Mouse (Mus musculus) liver, adult 2 months (tissue): ENCODE data around the gene Tbc1d7. TPM values are rescaled to one million over a fixed set of nuclear protein-coding genes. Genes with fewer than 3 reads are reported as not detected.

ENCODE experiments used
- DNase-seq: peaks from one replicate; pipeline ENCODE4 v3.0.0-alpha.2; 2011; ENCODE audit warnings: low read depth, low spot score; ENCODE audit errors: extremely low read depth
- H3K27ac ChIP-seq: fragments of 200-500 bp; replicated peaks from 2 replicates; pipeline ENCODE4 v1.5.1; 2012; ENCODE audit warnings: low read depth, mild to moderate bottlenecking, control low read depth, inconsistent platforms, low read length; ENCODE audit not compliant: insufficient read depth
- H3K27me3 ChIP-seq: fragments of 200-500 bp; 2 replicates; pipeline ENCODE4 v1.6.1; 2012; ENCODE audit warnings: mild to moderate bottlenecking, moderate library complexity, low read length, inconsistent platforms; ENCODE audit not compliant: control insufficient read depth, insufficient read depth
- H3K36me3 ChIP-seq: fragments of 200-500 bp; 2 replicates; pipeline ENCODE4 v1.6.1; 2012; ENCODE audit warnings: low read length, inconsistent platforms; ENCODE audit not compliant: control insufficient read depth, insufficient read depth
- H3K4me1 ChIP-seq: fragments of 200-500 bp; 2 replicates; pipeline ENCODE4 v1.6.1; 2011; ENCODE audit warnings: low read length; ENCODE audit not compliant: control insufficient read depth, insufficient read depth
- H3K4me3 ChIP-seq: fragments of 200-500 bp; 2 replicates; pipeline ENCODE4 v1.5.1; 2011; ENCODE audit warnings: low read depth, mild to moderate bottlenecking, control low read depth, low read length, moderate library complexity; ENCODE audit not compliant: insufficient read depth
- H3K79me2 ChIP-seq: fragments of 200-500 bp; 2 replicates; pipeline ENCODE4 v1.6.1; 2012; ENCODE audit warnings: inconsistent platforms, mild to moderate bottlenecking, low read length, moderate library complexity; ENCODE audit not compliant: control insufficient read depth, insufficient read depth
- H3K9ac ChIP-seq: fragments of 200-500 bp; 2 replicates; pipeline ENCODE4 v1.6.1; 2012; ENCODE audit warnings: low read depth, mild to moderate bottlenecking, control low read depth, inconsistent platforms, low read length
- CTCF ChIP-seq: fragments of 200-500 bp; IDR thresholded peaks from 2 replicates; pipeline ENCODE4 v1.5.1; 2011; ENCODE audit warnings: low read depth, low read length, control low read depth
- POLR2A ChIP-seq: fragments of 200-500 bp; IDR thresholded peaks from 2 replicates; pipeline ENCODE4 v1.6.1; 2011; ENCODE audit warnings: low read length, control low read depth; ENCODE audit not compliant: insufficient read depth; ENCODE audit errors: extremely low read depth
- WGBS: fragments of 180-500 bp; shearing (Covaris S2); methylation state at CpG from one replicate; pipeline ENCODE4 v1.1.7; 2018; 5-methylcytosine and 5-hydroxymethylcytosine counted together
- polyA plus RNA-seq: library from polyadenylated mRNA; depleted of rRNA; stranded (reverse); fragments of >200 nt; gene quantifications from 2 replicates; pipeline ENCODE4 v1.2.3, GENCODE M21; 2012
- total RNA-seq: library from RNA; depleted of rRNA; stranded (reverse); fragments of >200 nt; gene quantifications from 2 replicates; pipeline ENCODE4 v1.2.3, GENCODE M21; 2014

The Tbc1d7 gene
- total and polyA plus RNA-seq, 2 experiments = 7.2 to 14.9 TPM

DNA sequence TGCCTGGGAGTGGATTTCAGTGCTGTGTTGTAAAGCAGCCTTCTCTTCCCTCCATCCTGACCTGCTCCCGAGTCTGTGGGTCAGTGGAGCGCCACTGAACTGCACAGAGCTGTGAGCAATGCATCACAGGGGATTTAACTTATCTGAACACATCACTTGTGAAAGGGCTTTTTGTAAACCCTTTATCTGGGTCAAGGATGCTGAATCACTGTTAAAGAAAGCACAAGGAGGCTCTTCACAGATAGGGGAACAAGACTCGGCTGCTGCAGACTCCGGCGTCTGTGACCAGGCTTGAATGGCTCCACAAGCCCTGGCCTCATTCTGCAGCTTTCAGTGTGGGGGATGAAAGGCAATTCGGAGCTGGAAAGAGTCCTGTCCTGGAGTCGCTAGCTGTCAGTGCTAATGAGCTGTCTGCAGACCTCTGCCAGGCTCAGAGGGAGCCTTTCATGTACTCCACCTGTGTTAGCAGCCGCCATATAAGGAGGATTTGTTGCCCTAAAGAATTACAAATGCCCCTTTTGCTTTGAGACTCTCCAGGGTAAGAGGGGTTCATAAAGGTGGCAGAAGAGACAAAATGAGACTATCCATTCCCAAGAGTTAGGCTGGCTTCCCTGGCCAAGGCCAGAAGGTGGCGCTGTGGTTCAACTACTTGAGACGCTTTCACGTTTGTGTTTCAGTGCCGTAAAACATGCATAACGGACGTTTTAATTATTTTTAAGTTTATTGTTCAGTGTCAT is 11.3 kb upstream of the Tbc1d7 start:
- 28% methylated on average over 14 of the region's 14 CpGs for WGBS
- DNase-seq = peak; percentile 56
- Histone ChIP-seq H3K79me2 (no peaks in the 10 kb centered on the region), H3K4me1 (0 out of 2 replicates have a peak, but pooled peaks cover 2% of the 10 kb centered on the region), H3K27ac (no peak overlapping the region), H3K4me3 (no peak overlapping the region), H3K27me3 (no peaks in the 10 kb centered on the region), H3K9ac (no peak overlapping the region), H3K36me3 (no peaks in the 10 kb centered on the region)
- TF ChIP-seq POLR2A = no peak
- TF ChIP-seq CTCF = peak; percentile 88

DNA sequence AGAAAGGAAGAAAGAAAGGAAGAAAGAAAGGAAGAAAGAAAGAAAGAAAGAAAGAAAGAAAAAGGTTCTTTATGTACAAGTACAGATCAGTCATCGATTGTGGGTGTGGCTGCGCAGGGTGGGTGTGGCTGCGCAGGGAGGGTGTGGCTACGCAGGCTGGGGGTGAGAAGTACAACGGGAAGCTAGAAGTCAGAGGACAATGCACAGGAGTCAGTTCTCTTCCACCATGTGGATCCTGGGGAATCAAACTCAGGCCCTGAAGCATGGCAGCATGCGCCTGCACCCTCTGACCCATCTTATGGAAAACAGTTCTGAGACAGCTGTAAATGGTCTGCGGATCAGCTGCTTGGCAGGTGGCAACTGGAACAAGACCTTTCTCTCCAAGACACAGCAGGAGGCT is 9.8 kb upstream of the Tbc1d7 start:
- no peaks in the 10 kb centered on the region for H3K36me3 ChIP-seq
- 63% methylated on average over 7 of the region's 7 CpGs for WGBS
- TF ChIP-seq POLR2A (no peak), CTCF (no peak)
- no peaks in the 10 kb centered on the region for H3K79me2 ChIP-seq
- 0 out of 2 replicates have a peak, but pooled peaks cover 2% of the 10 kb centered on the region for H3K4me1 ChIP-seq
- DNase-seq = no peak
- H3K4me3 ChIP-seq = no peak overlapping the region
- no peak overlapping the region for H3K9ac ChIP-seq
- no peaks in the 10 kb centered on the region for H3K27me3 ChIP-seq
- H3K27ac ChIP-seq = no peak overlapping the region

DNA sequence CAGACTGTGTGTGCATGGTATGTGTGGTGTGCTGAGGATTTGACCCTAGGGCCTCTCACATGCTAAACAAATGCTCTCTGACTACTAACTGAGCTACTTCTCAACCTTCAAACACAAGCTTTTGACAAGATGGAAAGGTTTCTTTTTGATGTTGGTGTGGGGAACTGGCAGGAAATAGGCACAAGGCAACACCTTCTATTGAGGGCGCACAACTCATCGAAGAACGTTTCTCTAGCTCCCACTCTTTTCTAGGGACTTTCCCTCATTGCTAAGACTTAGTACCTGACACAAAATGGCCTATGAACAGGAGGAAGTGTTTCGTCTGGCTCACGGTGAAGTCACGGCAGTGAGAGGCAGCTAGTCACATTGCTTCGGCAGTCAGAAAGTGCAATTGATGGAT is 6.0 kb upstream of the Tbc1d7 start:
- 86% methylated on average over 7 of the region's 7 CpGs for WGBS
- no peak overlapping the region for H3K9ac ChIP-seq
- no peak overlapping the region for H3K4me3 ChIP-seq
- no peaks in the 10 kb centered on the region for H3K27me3 ChIP-seq
- TF ChIP-seq POLR2A = no peak
- no peak for TF ChIP-seq CTCF
- H3K27ac ChIP-seq = no peak overlapping the region
- H3K4me1 ChIP-seq = peaks cover 2% of the 10 kb centered on the region
- H3K36me3 ChIP-seq = no peaks in the 10 kb centered on the region
- no peaks in the 10 kb centered on the region for H3K79me2 ChIP-seq
- no peak for DNase-seq

DNA sequence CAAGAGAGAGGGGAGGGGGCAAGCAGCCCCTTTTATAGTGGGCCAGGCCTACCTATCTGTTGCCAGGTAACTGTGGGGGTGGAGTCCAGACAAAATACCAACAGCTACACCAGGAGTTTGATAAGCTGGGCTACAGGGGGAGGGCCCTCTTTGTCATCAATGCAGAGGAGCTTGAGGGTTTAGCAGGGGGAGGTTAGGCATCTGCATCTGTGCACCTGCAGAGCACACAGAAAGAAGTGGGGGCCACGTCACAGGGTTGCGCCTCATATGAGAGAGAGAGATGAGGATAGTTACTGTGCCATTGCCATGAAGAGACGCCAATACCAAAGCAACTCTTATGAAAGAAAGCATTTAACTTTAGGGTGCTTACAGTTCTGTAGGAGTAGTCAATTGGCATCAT is 5.4 kb upstream of the Tbc1d7 start:
- DNase-seq = no peak
- WGBS = 93% methylated on average over 3 of the region's 3 CpGs
- no peak overlapping the region for H3K27ac ChIP-seq
- peaks cover 6% of the 10 kb centered on the region for H3K4me1 ChIP-seq
- no peak overlapping the region for H3K9ac ChIP-seq
- TF ChIP-seq CTCF (no peak), POLR2A (no peak)
- H3K27me3 ChIP-seq = no peaks in the 10 kb centered on the region
- H3K4me3 ChIP-seq = no peak overlapping the region
- H3K79me2 ChIP-seq = no peaks in the 10 kb centered on the region
- H3K36me3 ChIP-seq = no peaks in the 10 kb centered on the region

DNA sequence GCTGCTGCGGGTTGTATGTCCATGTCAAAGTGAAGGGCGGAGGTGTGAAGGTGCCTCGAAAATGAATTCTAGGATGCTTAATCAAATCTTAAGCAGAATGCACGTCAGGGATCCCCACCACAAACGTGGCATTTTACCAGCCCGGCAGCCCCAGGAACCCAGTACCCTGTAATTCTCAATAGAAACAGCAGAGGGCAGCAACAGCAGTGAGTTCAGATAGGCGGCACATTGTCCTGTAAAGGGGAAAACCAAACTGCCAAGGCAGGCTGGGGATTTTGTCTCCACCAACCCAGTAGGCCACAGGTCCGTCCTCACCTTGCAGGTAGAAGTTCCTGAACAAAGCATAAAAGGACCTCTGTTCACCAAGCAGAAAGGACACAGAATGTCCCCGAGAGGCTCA is 2.0 kb upstream of the Tbc1d7 start:
- Histone ChIP-seq H3K27me3 (no peaks in the 10 kb centered on the region), H3K27ac (no peak overlapping the region), H3K4me3 (no peak overlapping the region), H3K9ac (no peak overlapping the region), H3K79me2 (no peaks in the 10 kb centered on the region), H3K36me3 (no peaks in the 10 kb centered on the region), H3K4me1 (peaks cover 6% of the 10 kb centered on the region)
- peak; percentile 36 for DNase-seq
- 20% methylated on average over 9 of the region's 9 CpGs for WGBS
- TF ChIP-seq POLR2A (no peak), CTCF (peak; percentile 71)

DNA sequence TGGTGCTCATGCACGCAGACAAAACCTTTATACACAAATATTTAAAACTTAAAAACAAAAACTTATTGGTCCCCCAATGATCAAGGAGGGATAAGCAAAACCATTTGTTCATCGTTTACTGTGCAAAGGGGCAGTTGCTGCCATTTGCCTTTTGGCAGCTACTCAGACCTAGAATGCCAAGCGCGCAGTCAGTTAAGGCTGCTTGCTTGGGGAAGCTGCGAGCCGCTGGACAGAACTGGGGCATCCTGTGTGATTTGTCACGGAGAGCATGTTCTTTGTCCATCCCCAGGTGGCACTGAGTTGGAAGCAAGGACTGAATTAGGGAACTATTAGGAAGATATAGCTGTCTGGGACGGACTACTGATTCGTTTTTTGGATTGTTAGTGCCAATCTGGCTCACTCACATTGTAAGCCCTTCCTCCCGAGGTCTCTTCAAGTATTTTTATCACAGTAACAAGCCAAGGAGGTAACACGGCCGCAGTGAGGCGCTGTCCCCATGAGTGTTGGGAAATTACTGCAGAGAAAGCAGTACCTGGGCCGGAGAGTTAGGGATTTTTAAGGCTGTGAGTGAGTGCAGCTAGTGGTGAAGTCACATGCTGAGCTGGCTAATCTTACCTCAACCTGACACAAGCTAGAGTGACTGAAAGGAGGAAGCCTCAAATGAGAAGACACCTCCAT is 874 bp upstream of the Tbc1d7 start:
- TF ChIP-seq POLR2A (no peak), CTCF (no peak; the same call in 1 of the 2 replicates)
- H3K36me3 ChIP-seq = no peaks in the 10 kb centered on the region; the same call in 1 of the 2 replicates
- peak overlapping the region; percentile 64 for H3K27ac ChIP-seq
- H3K27me3 ChIP-seq = no peaks in the 10 kb centered on the region
- no peak overlapping the region for H3K4me3 ChIP-seq
- WGBS = 33% methylated on average over 14 of the region's 14 CpGs
- no peaks in the 10 kb centered on the region for H3K79me2 ChIP-seq
- peak; percentile 57 for DNase-seq
- H3K9ac ChIP-seq = no peak overlapping the region
- H3K4me1 ChIP-seq = peaks cover 6% of the 10 kb centered on the region
